Mouse (Mus musculus) kidney, adult 10 weeks (tissue): ENCODE data around the gene Hmga1. TPM values are rescaled to one million over a fixed set of nuclear protein-coding genes. Genes with fewer than 3 reads are reported as not detected.

Experiments used
- polyA plus RNA-seq: library from polyadenylated mRNA; stranded (reverse); fragments of 350-450 nt; fragmentation: Illumina TruSeq; extraction: RNeasy Lipid Tissue Mini Kit (QIAGEN cat#74804); gene quantifications from one replicate; pipeline ENCODE4 v1.2.3, GENCODE M21; 2014; ENCODE audit warnings: low read depth, low replicate concordance

Gene Hmga1
- 3.2 TPM for polyA plus RNA-seq

DNA sequence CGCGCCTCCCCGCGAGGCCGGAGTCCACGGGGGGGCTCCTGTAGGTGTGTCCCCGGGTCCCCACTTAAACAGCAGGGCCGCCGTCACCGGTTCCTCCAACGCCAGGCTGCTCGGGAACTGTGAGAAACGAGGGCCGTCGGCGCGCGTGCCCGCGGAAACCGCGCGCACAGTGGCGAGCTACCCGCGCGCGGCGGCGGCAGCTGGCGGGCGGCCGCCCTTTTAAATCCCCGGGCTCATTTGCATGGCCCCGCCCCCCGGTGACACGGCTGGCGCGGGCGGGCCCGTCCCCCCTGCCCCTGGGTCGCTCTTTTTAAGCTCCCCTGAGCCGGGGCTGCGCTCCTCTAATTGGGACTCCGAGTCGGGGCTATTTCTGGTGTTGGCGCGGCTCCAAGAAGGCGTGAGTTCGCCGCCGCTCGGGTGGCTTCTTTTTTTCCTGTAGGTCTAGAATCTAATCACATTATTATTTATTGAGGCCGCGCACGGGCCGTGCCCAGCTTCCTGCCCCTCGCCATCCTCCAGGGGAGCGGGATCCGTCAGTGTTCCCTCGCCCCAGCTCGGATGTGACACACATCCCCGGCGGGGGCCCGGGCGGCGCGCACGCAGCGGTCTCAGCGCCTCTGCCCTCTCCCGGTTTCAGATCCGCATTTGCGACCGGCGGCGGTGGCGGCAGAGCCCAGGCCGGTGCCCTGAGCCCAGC lies at the start of gene Hmga1:
Gene Hmga1, plus strand, starts transcription at position 183 of the 697 bp plus-strand sequence.

GRCm38 (mm10) chr17:27521303-27521702 lies 35.0 kb upstream of the Hmga1 start, which contains the start of gene Grm4:
Grm4 (minus strand) TSS chr17:27521403.

GRCm38 (mm10) chr17:27565163-27565941 lies 9.1 kb downstream of the Hmga1 start, which contains the start of gene AI413582:
AI413582 (minus strand) TSS chr17:27565756.

Other genes with a start within 250 kb of the Hmga1 start
- not detected for gene Grm4, start 35.1 kb upstream of the Hmga1 start, polyA plus RNA-seq
- not detected for gene AI413582, start 9.3 kb downstream of the Hmga1 start, polyA plus RNA-seq
- 21.4 TPM for gene Nudt3, start 67.0 kb downstream of the Hmga1 start, polyA plus RNA-seq
- gene RPS10-NUDT3, start 78.7 kb downstream of the Hmga1 start, polyA plus RNA-seq = not detected
- gene Rps10, start 80.2 kb downstream of the Hmga1 start, polyA plus RNA-seq = 34.5 TPM
- gene Pacsin1, start 99.0 kb downstream of the Hmga1 start, polyA plus RNA-seq = not detected
- gene Spdef, start 172.5 kb downstream of the Hmga1 start, polyA plus RNA-seq = not detected